Mouse (Mus musculus) midbrain, embryonic 16.5 days (tissue): ENCODE measurements at regions not wholly inside any gene's neighbourhood (a gene's known extent, or its start where the extent isn't known, plus 50 kb on each side); places are given as distances from the start of the nearest gene placed in this dataset.
"Not testable (repeated sequence)": the region's sequence is repeated elsewhere in the genome, so short reads cannot be mapped to it uniquely, and the experiment has no call there.

Experiments used
- ATAC-seq: fragments of 200-750 bp; cut with Nextera tagmentation; 2 replicates; pipeline ENCODE4 v1.8.0; 2017; ENCODE audit warnings: moderate TSS enrichment
- H3K27ac ChIP-seq: fragments of 300-500 bp; sonication (generic); 2 replicates; pipeline ENCODE4 v1.5.1; 2014; ENCODE audit warnings: mild to moderate bottlenecking, low read length, mixed read lengths
- H3K27me3 ChIP-seq: fragments of 300-500 bp; sonication (generic); 2 replicates; pipeline ENCODE4 v1.6.1; 2014; ENCODE audit warnings: low read depth, low read length, mixed read lengths; ENCODE audit not compliant: control insufficient read depth, insufficient read depth
- H3K36me3 ChIP-seq: fragments of 300-500 bp; sonication (generic); 2 replicates; pipeline ENCODE4 v1.6.1; 2014; ENCODE audit warnings: mild to moderate bottlenecking, low read length, moderate library complexity, mixed read lengths; ENCODE audit not compliant: control insufficient read depth, insufficient read depth
- H3K4me1 ChIP-seq: fragments of 300-500 bp; sonication (generic); 2 replicates; pipeline ENCODE4 v1.6.1; 2014; ENCODE audit warnings: mild to moderate bottlenecking, low read length, mixed read lengths; ENCODE audit not compliant: control insufficient read depth, insufficient read depth
- H3K4me2 ChIP-seq: fragments of 300-500 bp; sonication (generic); 2 replicates; pipeline ENCODE4 v1.6.1; 2014; ENCODE audit warnings: mild to moderate bottlenecking, low read length, mixed read lengths
- H3K4me3 ChIP-seq: fragments of 300-500 bp; sonication (generic); 2 replicates; pipeline ENCODE4 v1.5.1; 2014; ENCODE audit warnings: low read depth, mild to moderate bottlenecking, low read length, moderate library complexity, mixed read lengths
- H3K9ac ChIP-seq: fragments of 300-500 bp; sonication (generic); 2 replicates; pipeline ENCODE4 v1.6.1; 2014; ENCODE audit warnings: low read depth, low read length, mixed read lengths
- H3K9me3 ChIP-seq: fragments of 300-500 bp; sonication (generic); replicated peaks from 2 replicates; pipeline ENCODE4 v1.6.1; 2014; ENCODE audit warnings: mild to moderate bottlenecking, low read length, mixed read lengths; ENCODE audit not compliant: control insufficient read depth, poor library complexity, severe bottlenecking
- WGBS: fragments of 180-500 bp; shearing (Covaris S2); extraction: QIAGEN DNeasy Blood & Tissue Kit; methylation state at CpG from one replicate; pipeline ENCODE4 v1.1.7; 2014; 5-methylcytosine and 5-hydroxymethylcytosine counted together

- Histone ChIP-seq H3K4me1 (no peaks in the 10 kb centered on the region), H3K4me2 (no peak overlapping the region), H3K9me3 (no peaks in the 10 kb centered on the region), H3K27ac (no peak overlapping the region), H3K9ac (no peak overlapping the region), H3K27me3 (no peaks in the 10 kb centered on the region), H3K4me3 (no peak overlapping the region), H3K36me3 (no peaks in the 10 kb centered on the region)
- WGBS = 76% methylated on average over 4 of the region's 4 CpGs
- ATAC-seq = no peak
Observed at GRCm38 (mm10) chr13:26959534-26960100, 97.8 kb upstream of the Prl start.

DNA sequence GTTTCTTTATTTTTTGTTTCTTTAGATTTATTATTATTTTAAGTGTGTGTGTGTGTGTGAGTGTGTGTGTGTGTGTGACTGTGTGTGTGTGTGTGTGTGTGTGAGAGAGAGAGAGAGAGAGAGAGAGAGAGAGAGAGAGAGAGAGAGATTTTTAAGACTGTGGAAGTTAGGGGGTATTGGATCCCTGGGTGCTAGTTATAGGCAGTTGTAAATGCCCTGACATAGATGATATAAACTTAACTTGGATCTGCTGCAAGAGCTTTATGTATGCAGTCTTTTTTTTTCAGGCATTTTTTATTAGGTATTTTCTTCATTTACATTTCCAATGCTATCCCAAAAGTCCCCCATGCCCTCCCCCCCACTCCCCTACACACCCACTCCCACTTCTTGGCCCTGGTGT is 96.8 kb upstream of the Prl start:
- ATAC-seq = not testable (repeated sequence)

GRCm38 (mm10) chr13:26976024-26976423 is 81.3 kb upstream of the Prl start:
- Histone ChIP-seq H3K4me1 (no peaks in the 10 kb centered on the region), H3K4me2 (no peak overlapping the region), H3K9me3 (no peaks in the 10 kb centered on the region), H3K27ac (no peak overlapping the region), H3K36me3 (no peaks in the 10 kb centered on the region), H3K27me3 (no peaks in the 10 kb centered on the region), H3K9ac (no peak overlapping the region), H3K4me3 (no peak overlapping the region)
- no peak for ATAC-seq
- WGBS = 96% methylated on average over 1 of the region's 1 CpGs

More for the DNA sequence above, 96.8 kb upstream of the Prl start:
- H3K27ac ChIP-seq, H3K9me3 ChIP-seq, H3K4me1 ChIP-seq, H3K9ac ChIP-seq, H3K4me3 ChIP-seq, H3K4me2 ChIP-seq, H3K36me3 ChIP-seq, H3K27me3 ChIP-seq: not testable (repeated sequence)

DNA sequence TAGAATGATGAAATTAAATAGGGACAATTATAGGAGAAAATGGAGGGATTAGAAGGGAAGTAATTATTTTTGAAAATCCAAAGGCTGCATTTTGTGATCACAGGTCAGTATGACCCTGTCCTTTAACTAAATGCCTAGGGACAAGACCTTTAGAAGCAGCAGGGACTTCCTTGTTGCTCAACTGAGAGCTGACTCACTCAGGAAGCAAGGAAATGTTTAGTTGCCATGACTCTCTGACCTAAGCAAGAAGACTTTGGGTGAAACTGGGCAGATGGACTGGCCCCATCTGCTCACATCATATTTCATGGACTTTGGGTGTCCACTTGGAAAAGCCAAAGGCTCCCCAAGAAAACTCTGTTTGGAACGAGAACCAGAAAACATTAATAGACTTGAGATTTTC is 76.9 kb upstream of the Prl start:
- ATAC-seq = no peak
- 91% methylated on average over 1 of the region's 1 CpGs for WGBS

More for the DNA sequence above, 76.9 kb upstream of the Prl start:
- H3K27ac ChIP-seq = no peak overlapping the region
- no peak overlapping the region for H3K9ac ChIP-seq
- no peaks in the 10 kb centered on the region for H3K27me3 ChIP-seq
- no peaks in the 10 kb centered on the region for H3K4me1 ChIP-seq
- H3K4me2 ChIP-seq = no peak overlapping the region
- H3K4me3 ChIP-seq = no peak overlapping the region
- no peaks in the 10 kb centered on the region for H3K36me3 ChIP-seq
- no peaks in the 10 kb centered on the region for H3K9me3 ChIP-seq
